Mouse (Mus musculus) heart, postnatal 14 days (tissue): ENCODE measurements around the gene Tlk2. TPM values are rescaled to one million over a fixed set of nuclear protein-coding genes. Genes with fewer than 3 reads are reported as not detected.
"Not testable (repeated sequence)": the region's sequence is repeated elsewhere in the genome, so short reads cannot be mapped to it uniquely, and the experiment has no call there.

Experiments used
- DNase-seq, 2 experiments: peaks; one replicate each; pipeline ENCODE4 v3.0.0; 2021 to 2022
- intact Hi-C: fragments of 180-260 bp; cut with DNase I; formaldehyde crosslinking; loops from one replicate; pipeline ENCODE4 v1.15.1; 2025
- long read RNA-seq, 2 experiments: library from polyadenylated mRNA; stranded (forward); transcript quantifications; one replicate each; pipeline ENCODE4 v2.0.0; 2021
- total RNA-seq, 2 experiments: library from RNA; stranded (reverse); gene quantifications; 2 replicates each; pipeline ENCODE4 v1.2.3; 2021

Tlk2 gene
- 10 to 100 TPM; 37.9 to 43.9 TPM for total RNA-seq
- long read RNA-seq, experiment 1, transcript Tlk2-204 (22 exons, 3,699 nt): major isoform, 8 of 25 reads
- long read RNA-seq, experiment 1, transcript Tlk2-201 (21 exons, 3,212 nt): minor isoform, 7 of 25 reads
- long read RNA-seq, experiment 1, partial matches to known transcripts: 4 of 25 reads
- long read RNA-seq, experiment 1, other reads (novel, unspliced or antisense): 6 of 25 reads
- long read RNA-seq, experiment 2, transcript Tlk2-207 (20 exons, 3,086 nt): minor isoform, 5 of 34 reads
- long read RNA-seq, experiment 2, transcript Tlk2-204 (22 exons, 3,699 nt): major isoform, 13 of 34 reads
- long read RNA-seq, experiment 2, partial matches to known transcripts: 7 of 34 reads
- long read RNA-seq, experiment 2, other reads (novel, unspliced or antisense): 7 of 34 reads

DNA sequence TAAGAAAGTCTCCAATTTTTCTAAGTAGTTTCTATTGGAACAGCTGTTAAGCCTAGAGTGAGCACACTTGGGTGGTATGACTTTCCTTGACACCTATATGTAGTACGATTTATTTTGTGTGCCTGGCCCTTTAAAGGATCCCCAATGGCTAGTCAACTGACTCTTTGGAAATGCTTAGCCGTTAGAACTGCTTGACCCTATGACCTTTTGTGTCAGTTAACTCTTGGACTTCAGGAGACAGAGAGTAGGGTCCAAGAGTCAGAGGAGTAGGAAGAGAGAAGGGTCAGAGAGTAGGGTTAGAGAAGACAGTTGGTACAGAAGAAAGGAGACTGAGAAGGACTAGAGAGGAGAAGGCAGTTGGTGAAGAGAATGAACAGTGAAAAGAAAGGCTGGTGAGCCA, at the start of gene Tlk2:
Gene Tlk2 (plus strand): TSS at position 292 of the 400 bp plus-strand sequence.
- intact Hi-C loops: no loop called here
- no peak for DNase-seq

DNA sequence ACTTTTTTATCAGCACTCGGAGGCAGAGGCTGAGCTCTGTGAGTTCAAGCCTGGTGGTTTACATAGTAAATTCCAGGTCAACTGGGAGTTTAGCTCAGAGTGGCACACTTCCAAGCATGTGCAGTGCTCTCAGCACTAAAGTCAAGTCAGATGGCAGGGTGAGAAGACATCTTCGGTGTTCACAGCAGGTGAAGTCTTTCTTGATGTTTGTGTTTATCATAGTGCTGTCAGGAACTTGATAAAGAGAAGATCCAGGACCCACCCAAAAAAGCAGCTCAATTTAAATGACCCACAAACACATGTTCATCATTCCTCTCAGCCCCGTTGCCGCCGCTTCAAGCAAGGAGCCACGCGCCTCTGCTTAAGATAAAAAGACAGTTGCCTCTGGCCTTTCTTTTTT, 42.9 kb upstream of the Tlk2 start:
- intact Hi-C loops: no loop called here
- DNase-seq: no peak

DNA sequence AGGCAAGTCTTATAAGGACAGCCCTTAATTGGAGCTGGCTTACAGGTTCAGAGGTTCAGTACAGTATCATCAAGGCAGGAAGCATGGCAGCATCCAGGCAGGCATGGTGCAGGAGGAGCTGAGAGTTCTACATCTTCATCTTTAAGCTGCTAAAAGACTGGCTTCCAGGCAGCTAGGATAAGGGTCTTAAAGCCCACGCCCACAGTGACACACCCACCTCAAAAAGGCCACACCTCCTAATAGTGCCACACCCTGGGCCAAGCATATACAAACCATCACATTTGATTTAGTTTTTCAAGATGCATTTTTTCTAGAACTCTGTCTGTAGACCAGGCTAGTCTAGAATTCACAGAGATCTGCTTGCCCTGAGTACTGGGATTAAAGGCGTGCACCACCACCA, 41.4 kb upstream of the Tlk2 start:
- intact Hi-C loops, DNase-seq: not testable (repeated sequence)

DNA sequence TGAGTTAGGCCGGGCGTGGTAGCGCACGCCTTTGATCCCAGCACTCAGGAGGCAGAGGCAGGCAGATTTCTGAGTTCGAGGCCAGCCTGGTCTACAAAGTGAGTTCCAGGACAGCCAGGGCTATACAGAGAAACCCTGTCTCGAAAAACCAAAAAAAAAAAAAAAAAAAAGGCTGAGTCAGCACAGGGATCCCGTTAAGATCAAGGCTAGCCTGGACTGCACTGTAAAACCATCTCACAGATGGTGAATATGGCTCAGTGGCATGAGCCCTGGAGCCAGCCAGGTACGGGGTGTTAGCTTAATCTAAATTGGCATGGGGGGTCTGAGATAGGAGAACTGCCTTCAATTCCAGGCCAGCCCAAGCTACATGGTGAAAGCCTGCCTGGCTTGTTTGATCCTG, 38.1 kb upstream of the Tlk2 start:
- intact Hi-C loops, DNase-seq: not testable (repeated sequence)

DNA sequence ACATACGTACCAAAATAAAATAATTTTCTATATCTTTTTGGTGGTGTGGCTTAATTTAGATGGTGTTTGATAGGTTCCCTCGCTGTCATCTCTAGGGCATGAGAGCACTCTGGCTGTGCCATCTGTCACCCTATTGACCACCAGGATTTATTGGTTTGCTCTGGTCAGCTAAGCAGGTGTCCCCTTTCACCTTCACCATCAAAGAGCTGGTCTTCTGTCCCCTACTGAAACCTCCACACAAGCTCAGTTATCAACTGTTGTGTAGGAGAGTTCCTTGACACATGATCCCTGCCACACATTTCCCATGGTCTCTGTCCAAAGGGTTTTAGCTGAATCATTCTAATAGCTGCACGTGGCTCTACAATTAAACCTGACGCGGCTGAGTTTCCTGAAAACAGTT, 37.5 kb upstream of the Tlk2 start:
- DNase-seq: no peak
- intact Hi-C loops: no loop called here

DNA sequence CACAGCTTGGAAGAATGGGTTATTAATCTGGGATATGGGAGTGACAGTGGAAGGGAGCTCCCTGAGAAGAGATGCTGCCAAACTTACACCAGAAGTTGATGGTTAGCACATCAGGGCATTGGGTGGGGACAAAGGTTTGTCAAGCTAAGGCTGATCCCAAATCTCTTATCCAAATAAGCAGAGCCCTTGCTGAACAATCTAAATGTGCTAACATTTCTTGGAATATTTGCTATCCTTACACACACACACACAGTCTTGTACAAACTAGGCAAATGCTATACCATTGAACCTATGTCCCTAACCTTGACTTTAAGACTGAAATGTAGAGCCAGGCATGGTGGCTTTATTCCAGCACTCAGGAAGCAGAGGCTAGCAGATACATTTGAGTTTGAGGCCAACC, 35.0 kb upstream of the Tlk2 start:
- DNase-seq: no peak

DNA sequence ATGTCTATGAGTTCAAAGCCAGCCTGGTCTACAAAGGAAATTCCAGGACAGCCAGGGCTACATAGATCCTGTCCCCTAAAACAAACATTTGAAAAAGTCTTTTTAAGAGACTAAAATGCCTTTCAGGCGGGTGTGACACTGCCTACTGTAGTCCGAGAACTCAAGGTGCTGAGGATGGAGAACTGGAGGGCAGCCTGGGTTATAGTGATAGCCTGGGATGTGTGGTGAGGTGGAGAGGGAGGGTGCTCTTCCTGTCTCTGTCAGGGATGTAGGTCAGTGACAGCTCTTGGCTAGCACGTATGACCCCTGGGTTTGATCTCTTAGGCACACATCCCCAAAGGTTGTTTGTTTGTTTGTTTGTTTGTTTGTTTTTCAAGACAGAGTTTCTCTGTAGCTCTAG, 34.5 kb upstream of the Tlk2 start:
- intact Hi-C loops: no loop called here

More for the DNA sequence above, 35.0 kb upstream of the Tlk2 start:
- intact Hi-C loops: no loop called here

DNA sequence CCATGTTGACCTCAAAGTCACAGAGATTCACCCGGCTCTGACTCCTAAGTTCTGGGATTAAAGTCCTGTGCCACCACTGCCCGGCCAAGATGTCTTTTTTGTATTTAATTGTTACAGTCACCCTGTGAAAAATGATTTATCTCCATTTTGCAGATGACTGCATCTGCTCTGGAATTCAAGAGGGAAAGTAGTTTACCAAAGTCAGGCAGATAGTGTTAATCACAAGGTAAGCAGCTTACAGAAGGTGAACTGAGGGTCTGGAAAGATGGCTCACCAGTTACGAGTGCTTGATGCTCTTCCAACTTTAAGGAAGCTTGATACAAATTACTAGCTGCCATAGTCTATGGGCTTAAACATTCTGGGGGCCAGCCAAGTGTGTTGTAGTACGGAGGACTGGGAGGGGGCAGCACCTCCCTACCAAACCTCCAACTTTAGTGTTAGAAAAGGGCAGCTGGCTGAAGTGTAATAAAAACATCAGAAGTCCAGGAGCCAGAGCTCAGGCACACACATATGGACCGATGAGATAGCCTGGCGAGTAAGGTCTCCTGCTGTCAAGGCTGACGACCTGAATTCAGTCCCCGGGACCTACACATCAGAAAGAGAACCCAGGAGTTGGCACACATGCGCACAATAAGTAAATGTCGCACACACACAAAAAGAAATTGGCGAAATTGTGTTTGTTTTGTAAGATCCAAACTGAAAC, 33.9 kb upstream of the Tlk2 start:
- no peak for DNase-seq
- intact Hi-C loops: no loop called here

More for the DNA sequence above, 34.5 kb upstream of the Tlk2 start:
- DNase-seq: no peak

DNA sequence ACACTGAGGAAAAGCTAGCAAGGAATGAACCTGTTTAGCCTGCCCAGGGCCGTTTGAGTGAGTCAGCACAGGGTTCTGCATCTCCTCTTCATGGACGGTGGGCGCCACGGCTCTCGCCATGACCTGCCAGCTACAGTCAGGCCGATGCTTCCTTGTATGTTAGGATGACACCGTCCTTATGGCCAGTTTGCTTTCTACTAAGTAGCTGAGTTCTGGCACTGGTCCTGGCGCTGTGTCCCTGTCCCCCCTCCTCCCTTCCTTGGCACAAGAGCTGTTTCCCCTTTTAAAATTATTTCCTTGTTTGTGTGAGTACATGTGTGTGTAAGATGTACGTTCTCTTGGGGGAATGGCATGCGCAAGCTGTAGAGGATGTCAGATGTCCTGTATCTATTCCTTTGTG, 33.4 kb upstream of the Tlk2 start:
- intact Hi-C loops: no loop called here
- no peak for DNase-seq

DNA sequence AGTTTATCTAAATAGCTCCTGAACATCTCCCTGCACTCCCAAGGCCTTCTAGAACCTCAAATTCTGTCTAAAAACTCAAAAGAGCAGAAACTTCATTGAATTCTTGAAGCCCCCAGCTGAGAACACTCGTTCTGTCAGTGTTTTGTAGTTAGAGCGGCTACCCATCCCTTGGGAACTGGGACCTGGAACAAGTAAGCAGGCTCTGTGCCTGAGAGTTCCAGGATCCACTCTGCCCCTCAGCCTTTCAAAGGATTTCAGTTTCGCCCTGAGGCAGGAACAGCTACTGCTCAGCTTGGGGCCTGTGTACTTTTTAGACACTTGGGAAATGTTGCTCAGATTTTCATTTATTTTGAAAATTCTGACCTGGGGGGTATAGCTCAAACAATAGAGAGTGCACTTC, 32.0 kb upstream of the Tlk2 start, which contains the start of gene Gm10842:
Gene Gm10842 (plus strand): TSS at position 301 of the 400 bp plus-strand sequence.
- intact Hi-C loops: no loop called here
- DNase-seq: no peak

DNA sequence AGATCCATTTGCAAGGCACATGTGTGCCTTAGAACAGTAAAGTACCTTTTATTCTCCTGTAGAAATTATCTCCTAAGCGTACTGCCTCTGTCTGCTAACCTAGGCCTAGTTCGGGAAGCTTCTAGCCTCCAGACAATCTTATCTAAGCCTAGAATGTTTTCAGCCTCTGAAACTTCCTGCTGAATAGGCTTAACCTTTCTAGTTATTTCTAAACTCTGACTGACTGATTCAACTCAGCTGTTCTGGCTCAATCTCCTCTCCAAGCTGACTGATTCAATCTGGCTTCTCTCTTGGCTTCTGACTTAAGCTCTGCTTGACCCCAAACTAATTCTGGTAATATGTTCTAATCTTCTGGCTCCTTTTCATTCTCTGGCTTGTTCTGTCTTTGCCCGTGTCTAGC, 29.3 kb upstream of the Tlk2 start:
- no peak for DNase-seq
- intact Hi-C loops: no loop called here

DNA sequence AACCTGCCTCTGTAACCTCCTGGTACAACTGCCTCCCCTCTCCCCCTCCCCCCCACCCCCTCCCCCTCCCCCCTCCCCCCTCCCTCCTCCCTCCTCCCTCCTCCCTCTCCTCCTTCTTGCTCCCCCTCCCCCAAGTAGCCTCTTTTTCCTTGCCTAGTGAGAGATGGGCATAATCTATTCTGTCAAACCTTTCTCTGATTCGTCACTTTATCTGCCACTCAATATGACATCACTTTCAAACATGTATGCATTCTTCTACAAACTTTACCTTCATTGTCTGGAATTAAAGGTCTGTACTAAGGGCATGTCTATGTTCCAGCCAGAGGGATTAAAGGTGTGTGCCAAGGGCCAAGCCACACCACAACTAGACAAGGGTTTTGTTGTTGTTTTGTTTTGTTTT, 28.8 kb upstream of the Tlk2 start:
- intact Hi-C loops: no loop called here
- no peak for DNase-seq

DNA sequence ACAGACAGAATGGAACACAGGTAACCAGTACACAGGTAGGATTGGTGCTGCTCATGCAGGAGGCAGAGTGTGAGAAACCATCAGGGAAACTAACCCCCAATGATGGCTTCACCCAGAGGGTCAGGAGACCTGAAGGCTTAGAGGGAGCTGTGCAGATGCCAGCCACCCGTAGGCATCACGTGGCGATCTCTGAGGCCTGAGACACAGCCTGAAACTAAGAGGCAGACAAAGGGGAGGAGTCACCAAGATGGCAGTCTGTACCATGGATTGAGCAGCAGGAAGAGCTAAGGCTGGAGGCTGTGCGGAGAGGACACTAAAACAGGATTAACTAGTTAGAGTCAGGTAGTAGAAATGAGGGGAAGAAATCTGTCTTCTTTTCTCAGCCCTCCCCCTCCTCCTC, 27.9 kb upstream of the Tlk2 start:
- intact Hi-C loops: no loop called here
- DNase-seq: no peak

DNA sequence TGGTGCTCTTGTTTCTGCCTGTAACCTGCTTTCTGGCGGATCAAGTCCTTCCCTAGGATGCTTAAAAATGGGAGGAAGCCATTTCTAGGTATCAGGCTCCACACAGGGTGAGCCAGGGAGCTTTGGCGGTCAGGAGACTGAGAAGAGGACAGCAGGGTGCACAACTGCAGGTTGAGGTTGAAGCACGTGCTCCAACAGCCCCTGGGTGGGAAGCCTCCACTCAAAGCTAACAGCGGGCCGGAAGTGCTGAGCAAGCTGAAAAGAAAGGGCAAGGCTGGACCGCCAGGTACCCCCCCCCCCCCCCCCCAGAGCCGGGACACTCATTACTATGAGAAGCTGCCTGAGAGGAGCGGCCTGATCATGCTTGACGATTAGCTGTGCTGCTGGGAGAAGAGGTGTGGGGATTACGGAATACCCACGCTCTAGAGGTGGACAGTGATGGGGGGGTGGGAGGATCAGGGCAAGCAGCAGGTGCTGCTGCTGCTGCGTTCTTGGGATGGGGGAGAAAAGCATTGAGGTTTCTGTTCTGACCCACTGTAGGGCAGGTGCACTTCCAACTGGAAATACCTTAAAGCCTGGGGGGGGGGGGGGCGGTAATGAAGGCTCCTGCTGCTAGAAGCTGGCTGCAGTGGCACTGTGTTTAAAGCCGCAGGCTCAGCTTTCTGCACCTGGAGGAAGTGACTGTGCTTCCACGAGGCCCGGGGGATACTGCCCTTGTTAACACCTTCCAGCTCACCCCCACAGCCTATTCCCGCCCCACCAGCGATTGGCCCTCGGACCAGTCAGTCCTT, 27.2 kb upstream of the Tlk2 start:
- intact Hi-C loops: no loop called here
- no peak for DNase-seq

DNA sequence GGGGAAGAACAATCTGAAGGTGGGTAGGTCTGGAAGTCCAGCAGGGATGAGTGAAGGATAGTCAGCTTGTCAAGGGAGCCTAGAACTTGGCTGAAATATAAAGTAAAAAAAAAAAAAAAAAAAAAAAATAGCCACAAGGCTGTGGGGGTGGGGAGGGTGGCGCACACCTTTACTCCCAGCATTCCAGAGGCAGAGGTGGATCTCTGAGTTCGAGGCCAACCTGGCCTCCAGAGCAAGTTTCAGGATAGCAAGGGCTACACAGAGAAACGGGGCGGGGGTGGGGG, 26.6 kb upstream of the Tlk2 start:
- intact Hi-C loops: no loop called here
- no peak for DNase-seq

DNA sequence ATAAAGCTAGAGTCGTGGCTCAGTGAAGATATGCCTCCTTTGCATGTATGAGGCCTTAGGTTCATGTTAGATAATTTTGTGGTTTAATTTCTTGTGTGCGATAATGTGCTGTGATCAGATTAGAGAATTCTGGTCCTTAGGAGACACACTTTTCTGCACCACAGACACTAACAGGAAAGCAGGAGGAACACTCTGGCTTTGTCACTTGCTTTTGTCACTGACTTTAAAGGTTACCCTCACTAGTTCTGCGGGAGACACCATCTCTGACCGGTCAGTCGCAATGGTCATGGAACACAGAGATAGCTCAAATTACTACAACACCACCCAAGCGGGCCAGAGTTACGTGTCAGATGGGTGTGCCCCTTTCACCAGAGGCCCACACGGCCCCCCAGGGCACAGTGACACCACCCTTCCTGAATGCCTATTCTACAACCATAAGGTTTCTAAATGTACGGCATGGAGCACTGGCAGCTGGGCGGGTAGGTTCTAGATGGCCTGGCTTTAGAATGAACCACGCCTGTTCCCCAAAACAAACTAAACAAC, 26.2 kb upstream of the Tlk2 start:
- intact Hi-C loops: no loop called here
- DNase-seq: no peak

DNA sequence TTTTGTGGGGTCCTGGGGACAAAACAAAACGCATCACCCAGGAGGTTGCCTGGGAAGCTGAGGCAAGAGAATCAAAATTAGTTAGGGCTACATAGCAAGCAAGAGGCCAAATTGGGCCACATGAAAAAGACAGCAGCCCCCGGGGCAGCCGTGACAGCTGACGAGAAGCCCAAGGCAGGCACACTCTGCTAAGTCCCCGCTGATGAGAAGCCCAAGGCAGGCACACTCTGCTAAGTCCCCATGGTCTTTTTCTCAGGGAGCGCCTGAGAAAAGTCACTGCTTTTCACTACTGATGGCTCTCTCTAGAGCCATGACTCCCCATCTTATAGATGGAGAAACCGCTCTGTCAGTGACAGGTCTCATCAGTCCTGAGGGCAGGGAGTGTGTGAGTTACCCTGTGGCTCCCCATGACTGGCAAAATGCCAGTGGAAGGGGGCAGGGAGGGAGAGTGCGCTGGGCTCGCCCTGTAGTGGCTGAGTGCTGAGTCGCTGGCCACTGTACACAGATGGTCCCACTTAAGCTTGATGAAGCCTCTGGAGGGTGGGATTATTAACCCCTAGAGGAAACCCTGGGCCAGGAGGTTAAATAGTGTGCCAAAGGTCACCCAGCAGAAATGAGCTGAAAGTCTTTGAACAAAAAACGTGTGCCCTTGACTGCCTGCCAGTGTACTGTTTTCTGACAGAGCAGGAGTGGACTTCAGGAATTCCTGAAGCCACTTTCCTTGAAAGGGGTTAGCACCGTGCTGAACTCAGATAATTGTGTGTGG, 25.4 kb upstream of the Tlk2 start:
- intact Hi-C loops: no loop called here
- peak; percentile 25 to 67 for DNase-seq

DNA sequence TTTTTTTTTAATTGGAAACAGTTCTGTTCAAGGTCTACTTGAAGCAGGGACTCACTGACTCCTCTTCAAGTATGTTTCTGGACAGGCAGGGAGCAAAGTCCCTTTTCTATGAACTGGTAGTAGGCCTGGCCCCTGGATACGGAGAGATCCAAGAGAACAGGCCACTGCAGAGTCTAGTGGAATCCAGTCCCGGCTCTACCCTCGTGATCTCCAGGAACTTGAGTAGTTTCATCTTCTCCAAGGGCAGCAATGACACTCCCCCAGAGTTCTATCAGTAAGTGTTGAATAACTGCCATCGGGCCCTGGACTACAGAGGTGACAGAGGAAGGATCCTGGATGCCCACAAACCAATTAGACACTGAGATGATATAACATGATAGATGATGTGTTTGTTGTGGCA, 22.7 kb upstream of the Tlk2 start:
- no peak for DNase-seq

DNA sequence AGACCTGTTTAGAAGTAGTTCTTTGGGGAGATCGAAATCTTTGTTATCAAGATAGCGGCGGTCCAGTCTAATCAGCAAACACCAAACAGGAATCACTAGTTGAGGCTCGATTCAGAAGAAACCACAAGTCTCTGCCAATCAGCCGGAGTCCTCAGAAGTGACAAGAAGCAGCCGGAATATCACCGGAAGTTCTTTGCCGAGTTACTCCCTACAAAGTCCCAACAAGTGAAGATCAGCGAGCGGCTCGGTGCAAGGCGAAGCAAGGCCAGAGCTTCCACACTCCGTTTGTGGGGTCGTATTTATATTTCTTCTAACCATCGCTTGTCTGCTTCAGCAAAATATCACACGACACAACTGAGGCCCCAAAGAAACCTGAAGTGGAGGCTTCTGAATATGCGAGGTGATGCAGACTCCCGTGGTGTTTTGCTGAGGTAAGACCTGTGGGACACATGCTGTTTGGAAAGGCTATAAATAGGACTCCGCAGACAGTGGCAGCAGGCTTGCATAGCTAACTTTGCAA, 21.8 kb upstream of the Tlk2 start:
- intact Hi-C loops: no loop called here
- peak in 1 of 2 experiments; percentile 23 for DNase-seq

More for the DNA sequence above, 22.7 kb upstream of the Tlk2 start:
- intact Hi-C loops: no loop called here

DNA sequence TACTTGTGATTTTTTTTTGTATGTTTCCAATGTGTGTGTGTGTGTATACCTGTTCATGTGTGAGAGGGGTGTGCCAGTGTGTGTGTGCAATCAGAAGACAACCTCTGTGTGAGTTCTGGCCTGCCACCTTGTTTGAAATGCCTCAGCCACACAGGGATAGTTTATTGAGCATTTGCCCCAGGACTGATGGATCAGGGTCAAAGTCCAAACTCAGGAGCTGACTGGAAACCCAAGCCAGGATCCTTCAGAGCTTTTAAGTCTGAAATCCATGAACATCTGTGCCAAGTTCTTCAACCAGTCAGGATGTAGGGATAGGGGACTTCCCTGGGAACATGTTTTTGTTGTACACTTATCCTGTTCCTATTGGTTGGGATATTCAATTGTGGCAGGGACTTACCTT, 20.6 kb upstream of the Tlk2 start:
- intact Hi-C loops: no loop called here
- no peak for DNase-seq
